Mouse (Mus musculus): ENCODE data around the gene Ccdc136. TPM values are rescaled to one million over a fixed set of nuclear protein-coding genes. Genes with fewer than 3 reads are reported as not detected.
"Not testable (repeated sequence)": the region's sequence is repeated elsewhere in the genome, so short reads cannot be mapped to it uniquely, and the experiment has no call there.

Ccdc136 gene
- polyA plus RNA-seq, 2 experiments = 0.17 to 0.27 TPM

GRCm38 (mm10) chr6:29382442-29382841 is 13.7 kb upstream of the Ccdc136 start:
- no peak for DNase-seq (ENCODE audit: low read depth in 3 of 3, low spot score in 3 of 3)
- Histone ChIP-seq H3K27ac (no peak overlapping the region), H3K27me3 (ENCODE audit: control insufficient read depth, insufficient read depth, low read length) (no peaks in the 10 kb centered on the region), H3K4me1 (replicated peaks; ENCODE audit: control insufficient read depth in 2 of 2, insufficient read depth in 2 of 2, low read length in 1 of 2) (peaks cover 0 to 2% of the 10 kb centered on the region in 2 experiments; a peak in 1 of 4 replicates), H3K36me3 (replicated peaks; ENCODE audit: control insufficient read depth, insufficient read depth, low read depth) (no peaks in the 10 kb centered on the region), H3K4me2 (ENCODE audit: low read depth) (no peak overlapping the region), H3K9ac (replicated peaks) (no peak overlapping the region), H3K4me3 (ENCODE audit: insufficient read depth in 1 of 2, low read depth in 2 of 2, low read length in 2 of 2) (no peak overlapping the region), H3K9me3 (ENCODE audit: control insufficient read depth, low read length) (no peaks in the 10 kb centered on the region)
- WGBS (ENCODE audit: insufficient replicate concordance) = 55% methylated on average over 2 of the region's 2 CpGs
- TF ChIP-seq EP300 (IDR thresholded peaks at IDR 0.05; ENCODE audit: low read depth) (no peak), CTCF (IDR thresholded peaks at IDR 0.05; ENCODE audit: low read depth) (no peak)
- no peak for ATAC-seq (ENCODE audit: insufficient read depth)

- no peak within 1 kb of the TSS for H3K9ac ChIP-seq (replicated peaks)
- no peak within 1 kb of the TSS for H3K27ac ChIP-seq
- H3K27me3 ChIP-seq (ENCODE audit: control insufficient read depth, insufficient read depth, low read length) = peaks cover 11% of the 10 kb centered on the region
- TF ChIP-seq EP300 (IDR thresholded peaks at IDR 0.05; ENCODE audit: low read depth) = no peak
- no peak for TF ChIP-seq CTCF (IDR thresholded peaks at IDR 0.05; ENCODE audit: low read depth)
- DNase-seq (ENCODE audit: low read depth in 3 of 3, low spot score in 3 of 3) = peak; percentile 23 to 46 (median 36)
- peak; percentile 83 for ATAC-seq (ENCODE audit: insufficient read depth)
- H3K9me3 ChIP-seq (ENCODE audit: control insufficient read depth, low read length) = no peaks in the 10 kb centered on the region
- 2% methylated on average over 12 of the region's 12 CpGs for WGBS (ENCODE audit: insufficient replicate concordance)
- peak within 1 kb of the TSS; percentile 64 for H3K4me2 ChIP-seq (ENCODE audit: low read depth)
- no peaks in the 10 kb centered on the region for H3K36me3 ChIP-seq (replicated peaks; ENCODE audit: control insufficient read depth, insufficient read depth, low read depth)
- peaks cover 5 to 13% of the 10 kb centered on the region in 2 experiments for H3K4me1 ChIP-seq (replicated peaks; ENCODE audit: control insufficient read depth in 2 of 2, insufficient read depth in 2 of 2, low read length in 1 of 2)
- H3K4me3 ChIP-seq (ENCODE audit: insufficient read depth in 1 of 2, low read depth in 2 of 2, low read length in 2 of 2) = peak within 1 kb of the TSS; percentile 41 to 60
Observed at GRCm38 (mm10) chr6:29388052-29388518, 8.0 kb upstream of the Ccdc136 start, which contains the start of gene Opn1sw. Opn1sw (minus strand) TSS chr6:29388468.

DNA sequence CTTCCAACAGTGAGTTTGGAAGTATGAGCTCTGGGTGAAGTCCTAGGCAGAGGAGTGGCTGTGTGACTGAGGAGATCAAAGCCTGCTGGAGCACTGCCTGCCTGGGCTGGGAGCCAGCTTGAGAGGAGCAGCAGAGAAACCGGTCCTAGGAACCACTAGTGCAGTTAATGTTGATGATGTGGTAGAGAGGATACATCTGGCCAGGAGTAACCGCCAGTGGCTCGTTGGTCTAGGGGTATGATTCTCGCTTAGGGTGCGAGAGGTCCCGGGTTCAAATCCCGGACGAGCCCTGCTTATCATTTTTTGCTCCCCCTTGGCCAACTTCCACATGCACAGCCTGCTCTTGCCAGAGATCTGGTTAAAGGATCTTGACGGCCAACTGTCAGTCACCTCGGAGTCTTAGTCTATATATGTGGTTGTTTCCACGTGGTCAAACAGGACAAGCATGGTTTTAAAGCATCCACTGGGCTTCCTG is 7.5 kb upstream of the Ccdc136 start:
- Histone ChIP-seq H3K27ac (no peak overlapping the region), H3K4me1 (replicated peaks; ENCODE audit: control insufficient read depth in 2 of 2, insufficient read depth in 2 of 2, low read length in 1 of 2) (peaks cover 5 to 12% of the 10 kb centered on the region in 2 experiments), H3K27me3 (ENCODE audit: control insufficient read depth, insufficient read depth, low read length) (peaks cover 11% of the 10 kb centered on the region), H3K4me2 (ENCODE audit: low read depth) (peak overlapping the region; percentile 64), H3K36me3 (replicated peaks; ENCODE audit: control insufficient read depth, insufficient read depth, low read depth) (no peaks in the 10 kb centered on the region), H3K4me3 (ENCODE audit: insufficient read depth in 1 of 2, low read depth in 2 of 2, low read length in 2 of 2) (peak overlapping the region; percentile 41 to 60), H3K9ac (replicated peaks) (no peak overlapping the region), H3K9me3 (ENCODE audit: control insufficient read depth, low read length) (no peaks in the 10 kb centered on the region)
- peak in 2 of 3 experiments; percentile 17 for DNase-seq (ENCODE audit: low read depth in 3 of 3, low spot score in 3 of 3)
- TF ChIP-seq CTCF (IDR thresholded peaks at IDR 0.05; ENCODE audit: low read depth) (no peak), EP300 (IDR thresholded peaks at IDR 0.05; ENCODE audit: low read depth) (no peak)
- 2% methylated on average over 11 of the region's 11 CpGs for WGBS (ENCODE audit: insufficient replicate concordance)
- ATAC-seq (ENCODE audit: insufficient read depth) = peak; percentile 73

GRCm38 (mm10) chr6:29389425-29389824 is 6.7 kb upstream of the Ccdc136 start:
- Histone ChIP-seq H3K4me1 (replicated peaks; ENCODE audit: control insufficient read depth in 2 of 2, insufficient read depth in 2 of 2, low read length in 1 of 2) (peaks cover 5 to 12% of the 10 kb centered on the region in 2 experiments), H3K4me2 (ENCODE audit: low read depth) (no peak overlapping the region), H3K27me3 (ENCODE audit: control insufficient read depth, insufficient read depth, low read length) (peaks cover 14% of the 10 kb centered on the region), H3K9me3 (ENCODE audit: control insufficient read depth, low read length) (no peaks in the 10 kb centered on the region), H3K4me3 (ENCODE audit: insufficient read depth in 1 of 2, low read depth in 2 of 2, low read length in 2 of 2) (no peak overlapping the region), H3K9ac (replicated peaks) (no peak overlapping the region), H3K36me3 (replicated peaks; ENCODE audit: control insufficient read depth, insufficient read depth, low read depth) (no peaks in the 10 kb centered on the region), H3K27ac (no peak overlapping the region)
- 27% methylated on average over 9 of the region's 9 CpGs for WGBS (ENCODE audit: insufficient replicate concordance)
- ATAC-seq (ENCODE audit: insufficient read depth) = no peak
- no peak for DNase-seq (ENCODE audit: low read depth in 3 of 3, low spot score in 3 of 3)
- no peak for TF ChIP-seq CTCF (IDR thresholded peaks at IDR 0.05; ENCODE audit: low read depth)
- no peak for TF ChIP-seq EP300 (IDR thresholded peaks at IDR 0.05; ENCODE audit: low read depth)

GRCm38 (mm10) chr6:29390500-29390899 is 5.6 kb upstream of the Ccdc136 start:
- peaks cover 25% of the 10 kb centered on the region for H3K27me3 ChIP-seq (ENCODE audit: control insufficient read depth, insufficient read depth, low read length)
- WGBS (ENCODE audit: insufficient replicate concordance) = 57% methylated on average over 1 of the region's 1 CpGs
- H3K9me3 ChIP-seq (ENCODE audit: control insufficient read depth, low read length); H3K4me3 ChIP-seq (ENCODE audit: insufficient read depth in 1 of 2, low read depth in 2 of 2, low read length in 2 of 2); H3K9ac ChIP-seq (replicated peaks); H3K4me2 ChIP-seq (ENCODE audit: low read depth); H3K36me3 ChIP-seq (replicated peaks; ENCODE audit: control insufficient read depth, insufficient read depth, low read depth); DNase-seq (ENCODE audit: low read depth in 3 of 3, low spot score in 3 of 3); ATAC-seq (ENCODE audit: insufficient read depth); H3K27ac ChIP-seq: not testable (repeated sequence)
- H3K4me1 ChIP-seq (replicated peaks; ENCODE audit: control insufficient read depth in 2 of 2, insufficient read depth in 2 of 2, low read length in 1 of 2) = peaks cover 5 to 12% of the 10 kb centered on the region in 2 experiments

GRCm38 (mm10) chr6:29391241-29391640 is 4.9 kb upstream of the Ccdc136 start:
- H3K4me2 ChIP-seq (ENCODE audit: low read depth); H3K27ac ChIP-seq; H3K9ac ChIP-seq (replicated peaks); ATAC-seq (ENCODE audit: insufficient read depth); DNase-seq (ENCODE audit: low read depth in 3 of 3, low spot score in 3 of 3); H3K4me3 ChIP-seq (ENCODE audit: insufficient read depth in 1 of 2, low read depth in 2 of 2, low read length in 2 of 2); H3K36me3 ChIP-seq (replicated peaks; ENCODE audit: control insufficient read depth, insufficient read depth, low read depth); H3K9me3 ChIP-seq (ENCODE audit: control insufficient read depth, low read length): not testable (repeated sequence)
- Histone ChIP-seq H3K27me3 (ENCODE audit: control insufficient read depth, insufficient read depth, low read length) (peaks cover 33% of the 10 kb centered on the region), H3K4me1 (replicated peaks; ENCODE audit: control insufficient read depth in 2 of 2, insufficient read depth in 2 of 2, low read length in 1 of 2) (peaks cover 5 to 12% of the 10 kb centered on the region in 2 experiments)
- 47% methylated on average over 8 of the region's 8 CpGs for WGBS (ENCODE audit: insufficient replicate concordance)

Data from liver, embryonic 14.5 days (tissue).